Mouse (Mus musculus): ENCODE measurements at regions not wholly inside any gene's neighbourhood (a gene's known extent, or its start where the extent isn't known, plus 50 kb on each side); places are given as distances from the start of the nearest gene placed in this dataset.

GRCm38 (mm10) chr2:148312255-148312654 lies 82.9 kb upstream of the Sstr4 start:
- no peak for TF ChIP-seq EP300 (optimal IDR thresholded peaks at IDR 0.05)
- no peak for TF ChIP-seq CTCF (IDR thresholded peaks at IDR 0.05; ENCODE audit: low read depth)
- Histone ChIP-seq H3K27ac (replicated peaks) (no peak overlapping the region), H3K36me3 (ENCODE audit: control insufficient read depth, insufficient read depth, low read length) (no peaks in the 10 kb centered on the region), H3K4me3 (ENCODE audit: low read depth, low read length) (no peak overlapping the region), H3K4me1 (replicated peaks; ENCODE audit: control insufficient read depth, insufficient read depth) (no peaks in the 10 kb centered on the region), H3K27me3 (ENCODE audit: control insufficient read depth, insufficient read depth, low read length) (no peaks in the 10 kb centered on the region), H3K9ac (ENCODE audit: low read length) (no peak overlapping the region), H3K9me3 (ENCODE audit: control insufficient read depth, low read length) (no peaks in the 10 kb centered on the region), H3K4me2 (replicated peaks; ENCODE audit: low read depth) (no peak overlapping the region)
- DNase-seq (ENCODE audit: low spot score) (no peak), ATAC-seq (ENCODE audit: low FRiP score, low TSS enrichment) (no peak)
- WGBS: 78% methylated on average over 2 of the region's 2 CpGs

- Histone ChIP-seq H3K4me3 (ENCODE audit: low read depth, low read length) (no peak overlapping the region), H3K36me3 (ENCODE audit: control insufficient read depth, insufficient read depth, low read length) (no peaks in the 10 kb centered on the region), H3K9me3 (ENCODE audit: control insufficient read depth, low read length) (no peaks in the 10 kb centered on the region), H3K4me1 (replicated peaks; ENCODE audit: control insufficient read depth, insufficient read depth) (no peaks in the 10 kb centered on the region), H3K4me2 (replicated peaks; ENCODE audit: low read depth) (no peak overlapping the region), H3K9ac (ENCODE audit: low read length) (no peak overlapping the region), H3K27ac (replicated peaks) (no peak overlapping the region), H3K27me3 (ENCODE audit: control insufficient read depth, insufficient read depth, low read length) (no peaks in the 10 kb centered on the region)
- 73% methylated on average over 1 of the region's 1 CpGs for WGBS
- DNase-seq (ENCODE audit: low spot score) (no peak), ATAC-seq (ENCODE audit: low FRiP score, low TSS enrichment) (no peak)
- TF ChIP-seq EP300 (optimal IDR thresholded peaks at IDR 0.05) (no peak), CTCF (IDR thresholded peaks at IDR 0.05; ENCODE audit: low read depth) (no peak)
Observed at GRCm38 (mm10) chr2:148320896-148321295, 74.2 kb upstream of the Sstr4 start.

GRCm38 (mm10) chr2:148325362-148325761 lies 69.8 kb upstream of the Sstr4 start:
- Histone ChIP-seq H3K27ac (replicated peaks) (no peak overlapping the region), H3K9me3 (ENCODE audit: control insufficient read depth, low read length) (no peaks in the 10 kb centered on the region), H3K9ac (ENCODE audit: low read length) (no peak overlapping the region), H3K4me1 (replicated peaks; ENCODE audit: control insufficient read depth, insufficient read depth) (no peaks in the 10 kb centered on the region), H3K4me3 (ENCODE audit: low read depth, low read length) (no peak overlapping the region), H3K4me2 (replicated peaks; ENCODE audit: low read depth) (no peak overlapping the region), H3K27me3 (ENCODE audit: control insufficient read depth, insufficient read depth, low read length) (no peaks in the 10 kb centered on the region), H3K36me3 (ENCODE audit: control insufficient read depth, insufficient read depth, low read length) (no peaks in the 10 kb centered on the region)
- WGBS: 77% methylated on average over 3 of the region's 3 CpGs
- ATAC-seq (ENCODE audit: low FRiP score, low TSS enrichment): no peak
- no peak for DNase-seq (ENCODE audit: low spot score)
- TF ChIP-seq CTCF (IDR thresholded peaks at IDR 0.05; ENCODE audit: low read depth) (no peak), EP300 (optimal IDR thresholded peaks at IDR 0.05) (no peak)

- WGBS: 74% methylated on average over 4 of the region's 4 CpGs
- H3K27ac ChIP-seq (replicated peaks): no peak overlapping the region
Observed at GRCm38 (mm10) chr2:148325854-148326387, 69.2 kb upstream of the Sstr4 start.

GRCm38 (mm10) chr2:148326414-148326813 lies 68.7 kb upstream of the Sstr4 start:
- H3K27me3 ChIP-seq (ENCODE audit: control insufficient read depth, insufficient read depth, low read length): no peaks in the 10 kb centered on the region
- no peak for DNase-seq (ENCODE audit: low spot score)
- no peak overlapping the region for H3K4me3 ChIP-seq (ENCODE audit: low read depth, low read length)
- ATAC-seq (ENCODE audit: low FRiP score, low TSS enrichment): no peak
- H3K9ac ChIP-seq (ENCODE audit: low read length): no peak overlapping the region
- H3K27ac ChIP-seq (replicated peaks): no peak overlapping the region
- WGBS: 34% methylated on average over 2 of the region's 2 CpGs
- no peaks in the 10 kb centered on the region for H3K4me1 ChIP-seq (replicated peaks; ENCODE audit: control insufficient read depth, insufficient read depth)
- no peak for TF ChIP-seq CTCF (IDR thresholded peaks at IDR 0.05; ENCODE audit: low read depth)
- no peak for TF ChIP-seq EP300 (optimal IDR thresholded peaks at IDR 0.05)
- no peak overlapping the region for H3K4me2 ChIP-seq (replicated peaks; ENCODE audit: low read depth)
- no peaks in the 10 kb centered on the region for H3K36me3 ChIP-seq (ENCODE audit: control insufficient read depth, insufficient read depth, low read length)
- no peaks in the 10 kb centered on the region for H3K9me3 ChIP-seq (ENCODE audit: control insufficient read depth, low read length)

More at GRCm38 (mm10) chr2:148325854-148326387, 69.2 kb upstream of the Sstr4 start:
- Histone ChIP-seq H3K36me3 (ENCODE audit: control insufficient read depth, insufficient read depth, low read length) (no peaks in the 10 kb centered on the region), H3K4me3 (ENCODE audit: low read depth, low read length) (no peak overlapping the region), H3K9me3 (ENCODE audit: control insufficient read depth, low read length) (no peaks in the 10 kb centered on the region), H3K27me3 (ENCODE audit: control insufficient read depth, insufficient read depth, low read length) (no peaks in the 10 kb centered on the region), H3K4me1 (replicated peaks; ENCODE audit: control insufficient read depth, insufficient read depth) (no peaks in the 10 kb centered on the region), H3K4me2 (replicated peaks; ENCODE audit: low read depth) (no peak overlapping the region), H3K9ac (ENCODE audit: low read length) (no peak overlapping the region)
- TF ChIP-seq CTCF (IDR thresholded peaks at IDR 0.05; ENCODE audit: low read depth): no peak
- TF ChIP-seq EP300 (optimal IDR thresholded peaks at IDR 0.05): no peak
- no peak for ATAC-seq (ENCODE audit: low FRiP score, low TSS enrichment)
- no peak for DNase-seq (ENCODE audit: low spot score)

- DNase-seq (ENCODE audit: low spot score) (no peak), ATAC-seq (ENCODE audit: low FRiP score, low TSS enrichment) (no peak)
- Histone ChIP-seq H3K9me3 (ENCODE audit: control insufficient read depth, low read length) (no peaks in the 10 kb centered on the region), H3K27me3 (ENCODE audit: control insufficient read depth, insufficient read depth, low read length) (no peaks in the 10 kb centered on the region), H3K4me2 (replicated peaks; ENCODE audit: low read depth) (no peak overlapping the region), H3K4me1 (replicated peaks; ENCODE audit: control insufficient read depth, insufficient read depth) (no peaks in the 10 kb centered on the region), H3K36me3 (ENCODE audit: control insufficient read depth, insufficient read depth, low read length) (no peaks in the 10 kb centered on the region), H3K4me3 (ENCODE audit: low read depth, low read length) (no peak overlapping the region), H3K27ac (replicated peaks) (no peak overlapping the region), H3K9ac (ENCODE audit: low read length) (no peak overlapping the region)
- no peak for TF ChIP-seq EP300 (optimal IDR thresholded peaks at IDR 0.05)
- no peak for TF ChIP-seq CTCF (IDR thresholded peaks at IDR 0.05; ENCODE audit: low read depth)
- WGBS: 81% methylated on average over 1 of the region's 1 CpGs
Observed at GRCm38 (mm10) chr2:148327552-148327951, 67.6 kb upstream of the Sstr4 start.

Measured in stomach, postnatal 0 days (tissue).